Mouse (Mus musculus) liver (tissue): Measurements from ENCODE around the gene Incenp.
A peak's percentile ranks its signal among the peaks of the same experiment; 100 is the strongest.
"Not testable (repeated sequence)": the region's sequence is repeated elsewhere in the genome, so short reads cannot be mapped to it uniquely, and the experiment has no call there.

Source experiments
- DNase-seq: peaks from one replicate; pipeline ENCODE4 v3.0.0-alpha.2; 2020; ENCODE audit warnings: mixed read lengths

Incenp gene

GRCm38 (mm10) chr19:9899072-9899779, at the start of gene Incenp:
Incenp (minus strand) TSS chr19:9899551.
- peak; percentile 94 for DNase-seq

DNA sequence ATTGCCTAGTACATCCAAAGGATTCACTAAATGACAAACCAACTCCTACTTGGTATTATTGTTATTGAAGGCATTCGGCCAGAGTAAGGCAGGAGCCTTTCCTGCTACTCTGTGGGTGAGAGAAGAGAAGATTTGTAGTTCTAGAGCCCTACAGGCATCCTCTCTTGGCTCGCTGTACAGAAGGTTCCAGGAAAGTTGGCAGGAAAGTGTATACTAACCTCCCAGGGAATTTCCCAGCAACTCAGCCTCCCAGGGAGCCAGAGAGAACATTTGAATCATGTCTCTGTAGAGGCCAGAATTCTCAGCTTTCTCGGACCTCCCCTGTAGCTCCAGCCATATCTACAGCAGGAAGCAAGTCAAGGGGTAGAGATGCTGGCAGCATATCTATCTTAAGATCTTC, 47.6 kb upstream of the Incenp start:
- no peak for DNase-seq

GRCm38 (mm10) chr19:9945800-9946564, 46.6 kb upstream of the Incenp start:
- DNase-seq, result no peak

DNA sequence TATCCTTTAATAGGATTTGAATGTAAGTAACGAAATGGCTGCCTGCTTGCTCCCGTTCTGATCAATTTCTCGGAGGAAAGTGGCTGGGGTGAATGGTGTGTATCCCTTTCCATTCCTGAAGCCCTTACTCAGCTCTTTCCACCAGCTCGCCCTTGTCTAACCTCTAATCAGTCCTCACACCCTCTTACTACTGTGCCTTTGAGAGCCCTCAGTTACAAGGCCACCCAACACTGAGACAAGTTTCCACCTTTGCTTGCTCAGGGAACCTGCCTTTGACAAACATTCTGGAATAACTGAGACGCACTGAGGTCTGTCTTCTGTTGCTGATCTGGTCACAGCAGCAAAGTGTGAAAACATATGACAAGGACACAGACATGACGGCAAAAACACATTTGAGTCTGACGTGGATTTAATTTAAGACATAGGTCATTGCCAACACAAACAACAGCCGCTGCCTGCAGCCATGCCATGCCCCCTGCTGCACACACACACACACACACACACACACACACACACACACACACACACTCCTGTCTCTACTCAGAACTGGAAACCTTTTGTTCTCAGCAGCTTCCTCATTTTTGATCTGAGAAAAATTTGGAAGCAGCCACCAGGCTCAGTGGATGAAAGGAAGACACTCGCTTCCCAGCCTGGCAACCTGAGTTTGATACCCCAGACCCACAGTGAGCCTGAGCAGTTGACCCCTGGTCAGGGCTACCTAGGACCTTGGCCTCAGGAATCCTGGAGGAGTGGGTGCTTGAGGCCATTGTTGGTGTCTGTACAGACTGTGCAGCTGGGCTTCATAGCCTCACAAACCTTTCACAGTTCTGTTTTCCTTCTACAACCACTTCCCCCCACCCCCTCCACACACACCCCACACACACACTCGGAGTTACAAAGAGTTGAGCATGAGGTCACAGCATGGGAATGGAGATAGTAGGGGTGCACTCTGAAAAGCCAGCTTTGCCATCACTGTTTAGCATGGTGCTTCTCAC, 43.5 kb upstream of the Incenp start:
- no peak for DNase-seq

- no peak for DNase-seq
Observed at GRCm38 (mm10) chr19:9941809-9942208, 42.5 kb upstream of the Incenp start.

DNA sequence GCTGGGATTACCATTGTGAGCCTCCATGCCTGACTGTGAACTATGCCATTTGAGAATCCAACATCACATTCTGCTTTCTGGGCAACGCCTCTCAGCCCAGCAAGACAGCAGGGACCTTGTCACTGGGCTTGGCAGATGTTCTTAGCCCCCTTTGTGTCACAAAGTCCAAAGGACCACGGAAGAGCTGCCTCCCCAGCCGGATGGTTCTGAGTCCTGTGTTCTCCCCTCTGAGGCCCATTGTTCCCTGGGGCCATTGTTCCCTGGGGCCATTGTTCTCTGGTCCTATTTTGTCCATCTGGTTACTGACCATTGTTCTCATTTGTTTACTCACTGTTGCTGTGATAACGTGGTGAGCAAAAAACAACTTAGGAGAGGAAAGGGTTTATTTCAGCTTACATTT, 41.6 kb upstream of the Incenp start:
- DNase-seq, result no peak

DNA sequence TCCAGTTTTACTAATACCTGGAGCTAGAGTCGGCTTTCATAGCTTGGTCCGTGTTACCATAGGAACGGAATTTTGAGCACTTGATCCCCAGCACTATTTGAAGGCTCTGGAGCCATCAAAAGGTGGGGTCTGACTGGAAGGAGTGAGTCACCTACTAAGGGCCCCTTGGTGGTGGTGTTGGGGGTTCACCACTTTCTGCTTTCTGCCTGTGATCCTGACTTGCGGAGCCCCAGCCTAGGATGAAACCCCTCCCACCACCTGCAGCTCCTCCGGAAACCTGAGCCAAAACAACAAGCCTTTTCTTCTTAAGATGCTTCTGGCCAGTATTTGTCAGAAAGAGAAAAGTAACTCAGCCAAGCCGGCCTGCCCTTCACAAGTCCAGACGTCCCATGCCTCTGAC, 40.5 kb upstream of the Incenp start:
- DNase-seq, result no peak

GRCm38 (mm10) chr19:9938824-9939303, 39.5 kb upstream of the Incenp start:
- peak; percentile 82 for DNase-seq

- no peak for DNase-seq
Observed at GRCm38 (mm10) chr19:9938156-9938823, 38.9 kb upstream of the Incenp start.

DNA sequence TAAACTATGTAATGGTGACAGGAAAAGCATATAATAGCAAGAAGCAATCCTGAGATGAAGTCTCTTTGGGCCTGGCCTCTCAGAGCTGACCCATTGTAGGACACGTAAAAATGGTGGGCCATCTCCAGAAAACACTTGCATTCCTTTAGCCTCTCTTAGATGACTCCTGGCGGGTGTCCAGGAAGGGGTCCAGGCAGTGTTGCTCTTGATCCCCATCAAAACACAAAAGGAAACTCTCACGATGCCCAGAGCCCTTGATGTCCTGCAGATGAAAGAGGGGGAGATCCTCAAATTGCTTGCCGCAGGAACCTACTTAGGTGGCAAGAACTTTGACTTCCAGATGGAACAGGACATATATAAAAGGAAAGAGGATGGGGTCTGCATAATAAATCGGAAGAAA, 38.1 kb upstream of the Incenp start:
- no peak for DNase-seq

DNA sequence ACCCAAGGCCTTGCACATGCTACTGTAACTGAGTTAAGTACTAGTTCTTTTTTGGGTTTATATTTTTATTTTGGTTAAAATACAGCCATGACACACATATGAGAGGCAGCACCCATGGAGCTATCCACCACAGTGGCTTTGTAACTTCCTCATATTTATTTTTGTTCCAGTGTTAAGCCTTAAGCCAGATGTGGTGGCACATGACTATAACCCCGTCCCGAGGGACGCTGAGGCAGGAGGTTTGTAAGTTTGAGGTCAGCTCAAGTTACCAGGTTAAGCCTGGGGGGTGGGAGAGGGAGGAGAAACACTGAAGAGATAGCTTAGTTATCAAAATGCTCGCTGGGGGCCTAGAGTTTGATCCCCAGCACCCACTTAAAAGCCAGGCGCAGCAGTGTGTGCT, 37.2 kb upstream of the Incenp start:
- DNase-seq, result no peak

DNA sequence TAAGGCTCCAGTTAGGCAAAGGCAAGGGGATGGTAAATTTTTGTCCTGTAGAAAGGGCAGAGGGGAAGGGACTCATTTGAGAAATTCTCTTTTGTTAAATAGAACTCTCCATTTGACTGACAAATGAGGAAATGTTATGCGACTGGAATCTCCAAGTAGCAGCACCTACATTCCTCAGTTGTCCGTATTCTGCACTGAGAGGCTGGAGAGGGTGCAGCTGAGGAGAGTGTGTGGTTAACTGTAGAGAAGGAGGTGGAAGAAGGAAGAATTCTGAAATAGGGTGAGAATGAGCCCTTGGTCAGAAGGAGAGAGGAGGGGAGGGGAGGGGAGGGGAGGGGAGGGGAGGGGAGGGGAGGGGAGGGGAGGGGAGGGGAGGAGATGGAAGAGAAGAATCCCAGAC, 34.6 kb upstream of the Incenp start:
- DNase-seq, result no peak

DNA sequence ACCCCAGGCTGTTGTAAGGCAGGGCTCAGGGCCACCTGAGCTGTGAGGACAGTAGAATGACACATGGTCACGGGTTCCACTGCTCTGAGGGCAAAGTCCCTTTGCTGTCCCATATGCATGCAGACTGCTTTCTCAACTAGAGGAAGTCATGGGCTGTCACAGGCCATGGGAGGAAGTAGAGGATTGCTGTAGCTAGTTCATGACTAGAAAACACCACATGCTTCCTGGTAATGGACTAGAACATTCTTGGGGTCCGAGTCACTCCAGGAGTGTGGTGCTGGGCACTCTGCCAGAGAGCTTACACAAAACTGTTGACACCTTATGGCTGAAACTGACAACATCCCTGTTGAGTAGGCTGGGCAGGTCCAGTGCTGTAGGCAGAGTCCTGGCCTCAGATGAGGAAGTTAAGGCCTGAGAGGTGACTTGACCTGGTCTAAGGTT, 31.8 kb upstream of the Incenp start:
- not testable (repeated sequence) for DNase-seq

DNA sequence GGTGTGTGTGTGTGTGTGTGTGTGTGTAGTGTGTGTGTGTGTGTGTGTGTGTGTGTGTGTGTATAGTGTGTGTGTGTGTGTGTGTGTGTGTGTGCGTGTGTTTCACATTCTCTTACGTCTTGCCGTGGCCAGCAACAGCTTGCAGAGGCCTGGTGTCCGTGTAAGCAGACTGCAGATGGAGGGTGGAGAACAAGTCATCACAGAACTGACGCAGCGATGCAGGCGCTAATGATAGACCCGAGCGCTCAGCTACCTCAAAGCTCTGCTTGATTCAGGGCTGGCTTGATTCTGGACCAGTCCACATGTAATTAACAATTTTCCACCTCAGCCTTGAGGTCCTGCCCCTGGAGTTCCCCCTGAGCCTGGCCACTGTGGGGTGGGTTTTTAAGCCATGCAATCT, 28.7 kb upstream of the Incenp start:
- no peak for DNase-seq

GRCm38 (mm10) chr19:9924769-9925272, 25.5 kb upstream of the Incenp start:
- no peak for DNase-seq

- no peak for DNase-seq
Observed at GRCm38 (mm10) chr19:9924034-9924768, 24.9 kb upstream of the Incenp start.

GRCm38 (mm10) chr19:9923048-9923447, 23.7 kb upstream of the Incenp start:
- DNase-seq, result no peak

DNA sequence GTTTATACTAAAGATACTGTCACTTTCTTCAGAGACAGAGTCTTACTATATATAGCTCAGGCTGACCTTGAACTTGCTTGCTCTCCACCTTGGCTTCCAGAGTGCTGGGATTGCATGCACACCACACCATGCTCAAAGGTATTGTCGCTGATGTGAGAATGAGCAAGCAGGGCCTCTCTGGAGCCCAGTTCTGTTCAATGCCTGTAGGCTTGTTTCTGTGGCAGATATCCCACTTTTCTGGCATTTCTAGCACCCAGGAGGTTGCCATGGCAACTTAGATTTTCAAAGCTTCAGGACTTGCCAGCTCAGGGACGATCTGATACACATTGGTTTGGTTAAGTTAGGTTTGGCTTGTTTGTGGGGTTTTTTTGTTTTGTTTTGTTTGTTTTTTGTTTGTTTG, 22.9 kb upstream of the Incenp start:
- DNase-seq, result no peak

GRCm38 (mm10) chr19:9920835-9921784, 21.8 kb upstream of the Incenp start:
- peak; percentile 64 for DNase-seq

DNA sequence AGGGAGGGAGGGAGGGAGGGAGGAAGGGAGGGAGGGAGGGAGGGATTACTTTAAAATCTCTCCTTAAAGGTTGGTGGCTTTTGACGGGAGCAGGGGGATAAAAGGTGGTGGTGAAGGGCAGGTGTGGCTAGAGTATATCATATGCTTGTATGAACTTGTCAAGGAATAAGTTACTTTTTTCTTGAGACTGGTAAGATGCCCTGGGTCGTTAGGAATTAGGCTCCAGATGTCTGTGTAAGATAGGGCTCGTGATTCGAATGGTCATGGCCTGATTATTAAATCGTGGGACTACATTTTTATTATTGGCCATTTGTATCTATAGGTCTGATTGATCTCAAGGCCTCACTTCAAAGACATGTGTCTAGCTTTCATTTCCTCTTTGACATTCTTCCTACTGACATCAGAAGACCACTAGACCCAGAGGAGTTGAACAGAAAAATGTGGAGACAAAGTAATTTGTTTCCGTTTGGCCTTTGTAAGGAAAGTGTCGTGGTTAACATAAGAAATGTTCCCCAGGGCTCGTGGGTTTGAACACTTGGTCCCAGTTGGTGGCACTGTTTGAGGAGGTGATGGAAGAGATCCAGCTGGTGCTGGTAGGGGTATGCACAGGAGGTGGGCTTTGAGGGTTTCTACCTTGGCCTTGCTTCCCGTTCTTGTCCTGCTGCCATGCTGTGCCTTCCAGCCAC, 19.0 kb upstream of the Incenp start:
- no peak for DNase-seq
